Mouse (Mus musculus) 416B (cell line): ENCODE data around the gene Atp1a3.

Experiments used
- DNase-seq: peaks from one replicate; pipeline ENCODE4 v3.0.0; 2011; ENCODE audit warnings: low read depth

Gene Atp1a3

GRCm38 (mm10) chr7:24964288-24964687 is 41.5 kb downstream of the Atp1a3 start:
- no peak for DNase-seq

GRCm38 (mm10) chr7:24955226-24955625 is 50.5 kb downstream of the Atp1a3 start:
- DNase-seq: no peak

GRCm38 (mm10) chr7:24954450-24954849 is 51.3 kb downstream of the Atp1a3 start:
- peak; percentile 58 for DNase-seq

- no peak for DNase-seq
These were observed 51.8 kb downstream of the Atp1a3 start for GRCm38 (mm10) chr7:24953966-24954365.

- peak; percentile 69 for DNase-seq
These were observed 55.7 kb downstream of the Atp1a3 start for GRCm38 (mm10) chr7:24949958-24950623.

GRCm38 (mm10) chr7:24948774-24949173 is 57.0 kb downstream of the Atp1a3 start:
- DNase-seq: no peak

- DNase-seq: no peak
These were observed 58.3 kb downstream of the Atp1a3 start for GRCm38 (mm10) chr7:24947316-24948048.

- DNase-seq: no peak
These were observed 61.4 kb downstream of the Atp1a3 start, which contains the start of gene Gm4881 for GRCm38 (mm10) chr7:24944257-24944950. Gene Gm4881 (minus strand): TSS chr7:24944494.

- DNase-seq: no peak
These were observed 62.1 kb downstream of the Atp1a3 start for GRCm38 (mm10) chr7:24943641-24944040.

- DNase-seq: no peak
These were observed 74.1 kb downstream of the Atp1a3 start for GRCm38 (mm10) chr7:24931651-24932050.

GRCm38 (mm10) chr7:24930475-24930874 is 75.3 kb downstream of the Atp1a3 start:
- no peak for DNase-seq
